Mouse (Mus musculus) ES-CJ7 (cell line): ENCODE results near the gene Mtg1.

Source experiments
- DNase-seq: peaks from one replicate; pipeline ENCODE4 v3.0.0; 2011; ENCODE audit warnings: low read depth, low spot score

The Mtg1 gene

GRCm38 (mm10) chr7:140137135-140138020, at the start of gene Mtg1:
Mtg1 (plus strand) TSS chr7:140137564.
- peak; percentile 96 for DNase-seq

GRCm38 (mm10) chr7:140090601-140091000, 46.8 kb upstream of the Mtg1 start:
- no peak for DNase-seq

GRCm38 (mm10) chr7:140092924-140093528, 44.3 kb upstream of the Mtg1 start, which contains the start of gene Prap1:
Prap1 (plus strand) TSS chr7:140093395.
- no peak for DNase-seq

- no peak for DNase-seq
These were observed 42.4 kb upstream of the Mtg1 start for GRCm38 (mm10) chr7:140094954-140095353.

- DNase-seq: no peak
These were observed 41.8 kb upstream of the Mtg1 start for GRCm38 (mm10) chr7:140095556-140095955.

DNA sequence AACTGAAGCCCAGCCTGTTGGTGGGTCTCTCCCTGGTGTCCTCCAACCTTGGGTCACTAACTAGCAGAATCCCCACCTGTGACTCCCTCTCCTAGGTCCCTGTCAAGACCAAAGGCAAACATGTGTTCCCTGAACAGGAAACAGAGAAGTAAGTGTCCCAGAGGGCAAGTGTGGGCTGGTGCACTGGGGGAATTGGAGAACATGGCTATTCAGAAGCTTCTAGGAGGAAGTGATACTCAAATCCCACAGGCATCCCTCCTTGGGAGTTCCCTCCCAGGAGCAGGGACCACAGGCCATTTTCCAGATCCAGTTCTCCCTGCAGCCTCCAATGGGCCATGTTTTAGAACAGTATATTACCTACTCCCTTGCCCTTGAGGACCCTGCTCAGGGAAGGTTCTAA, 41.3 kb upstream of the Mtg1 start:
- no peak for DNase-seq

GRCm38 (mm10) chr7:140098466-140098865, 38.9 kb upstream of the Mtg1 start:
- no peak for DNase-seq

GRCm38 (mm10) chr7:140101498-140101897, 35.9 kb upstream of the Mtg1 start:
- no peak for DNase-seq

GRCm38 (mm10) chr7:140101993-140102860, 35.1 kb upstream of the Mtg1 start, which contains the start of gene Fuom:
Fuom (minus strand) TSS chr7:140102441.
- DNase-seq: peak; percentile 91

DNA sequence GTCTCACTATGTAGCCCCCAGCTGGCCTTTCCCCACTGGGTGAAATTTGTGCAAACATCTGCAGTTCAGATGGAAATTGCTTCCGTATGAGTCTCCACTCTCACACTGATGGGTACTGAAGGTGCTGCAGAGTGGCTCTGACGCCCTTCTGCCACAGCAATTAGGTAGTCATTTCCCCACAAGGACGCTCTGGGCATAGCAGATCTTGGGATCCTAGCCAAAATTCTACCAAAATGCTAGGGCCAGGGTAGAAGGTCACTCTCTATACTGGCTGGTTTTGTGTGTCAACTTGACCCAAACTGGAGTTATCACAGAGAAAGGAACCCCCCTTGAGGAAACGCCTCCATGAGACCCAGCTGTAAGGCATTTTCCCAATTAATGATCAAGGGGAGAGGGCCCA, 33.4 kb upstream of the Mtg1 start:
- DNase-seq: no peak

GRCm38 (mm10) chr7:140111943-140112342, 25.4 kb upstream of the Mtg1 start:
- no peak for DNase-seq

- DNase-seq: peak; percentile 82
These were observed 21.6 kb upstream of the Mtg1 start, which contains the start of gene Paox for GRCm38 (mm10) chr7:140115583-140116328. Paox (plus strand) TSS chr7:140115799.

- peak; percentile 84 for DNase-seq
These were observed 20.9 kb upstream of the Mtg1 start, which contains the start of gene Echs1 for GRCm38 (mm10) chr7:140116329-140117054. Echs1 (minus strand) TSS chr7:140116476.

DNA sequence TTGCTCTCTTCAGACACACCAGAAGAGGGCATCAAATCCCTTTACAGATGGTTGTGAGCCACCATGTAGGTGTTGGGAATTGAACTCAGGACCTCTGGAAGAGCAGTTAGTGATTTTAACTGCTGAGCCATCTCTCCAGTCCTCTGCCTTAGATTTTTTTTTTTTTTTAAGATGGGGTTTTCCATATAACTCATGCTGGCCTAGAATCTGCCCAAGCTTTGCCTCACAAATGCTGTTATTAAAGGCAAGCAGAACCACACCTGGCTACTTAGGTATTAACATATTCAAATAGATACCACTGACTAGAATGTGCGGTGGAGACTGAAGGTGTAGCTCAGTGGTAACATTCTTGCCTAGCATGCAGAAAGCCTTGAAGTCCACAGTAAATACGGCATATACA, 16.9 kb upstream of the Mtg1 start:
- DNase-seq: no peak

- DNase-seq: no peak
These were observed 15.9 kb upstream of the Mtg1 start for GRCm38 (mm10) chr7:140121338-140121910.

DNA sequence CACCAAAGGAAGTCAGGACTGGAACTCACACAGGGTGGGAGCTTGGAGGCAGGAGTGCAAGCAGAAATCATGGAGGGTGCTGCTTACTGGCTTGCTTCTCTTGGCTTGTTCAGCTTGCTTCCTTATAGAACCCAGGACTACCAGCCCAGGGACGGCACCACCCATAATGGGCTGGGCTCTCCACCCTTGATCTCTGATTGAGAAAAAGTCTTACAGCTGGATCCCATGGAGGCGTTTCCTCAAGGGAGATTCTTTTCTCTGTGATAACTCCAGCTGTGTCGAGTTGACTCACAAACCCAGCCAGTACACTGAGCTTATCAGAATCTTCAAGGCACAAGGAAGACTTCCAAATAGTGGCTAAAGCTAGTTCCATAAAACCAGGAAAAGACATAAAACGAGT, 14.6 kb upstream of the Mtg1 start:
- no peak for DNase-seq

DNA sequence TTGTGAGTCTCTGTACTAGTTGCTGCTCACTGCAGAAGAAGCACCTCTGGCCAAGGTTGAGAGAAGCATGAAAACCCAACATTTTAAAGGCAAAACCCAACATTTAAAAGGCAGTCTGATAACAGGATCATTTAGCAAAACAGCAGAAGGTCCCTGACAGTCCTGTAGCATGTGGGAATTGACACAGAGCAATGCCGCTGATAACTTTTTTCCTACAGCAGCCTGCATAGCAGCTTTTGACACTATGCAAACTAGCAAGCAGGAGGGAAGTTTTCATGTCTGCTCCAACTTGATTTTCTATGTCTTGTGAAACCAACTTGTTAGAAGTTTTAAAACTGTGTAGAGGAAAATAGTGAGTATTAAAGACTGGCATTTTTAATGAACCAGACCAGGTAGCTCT, 13.0 kb upstream of the Mtg1 start:
- no peak for DNase-seq

GRCm38 (mm10) chr7:140125278-140126021, 11.9 kb upstream of the Mtg1 start:
- peak; percentile 93 for DNase-seq

DNA sequence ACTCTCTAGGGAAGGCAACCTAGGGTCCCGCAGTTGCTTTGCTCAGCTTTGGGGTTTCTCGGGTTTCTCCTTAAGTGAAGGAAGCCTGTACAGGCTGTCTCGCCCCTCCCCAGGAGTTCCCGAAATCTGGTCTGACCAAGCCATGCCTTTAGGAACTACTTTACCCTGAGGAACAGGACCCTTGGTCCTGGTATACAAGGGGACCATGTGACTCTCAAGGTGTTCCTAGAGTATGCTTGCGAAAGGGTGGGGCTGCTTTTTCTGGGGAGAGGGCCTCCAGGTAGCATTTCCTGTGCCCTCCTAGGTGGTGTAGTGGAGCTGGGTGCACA, 11.4 kb upstream of the Mtg1 start:
- DNase-seq: peak; percentile 26
